Mouse (Mus musculus) CH12.LX (cell line): Measurements from ENCODE around the gene Nmt2. TPM values are rescaled to one million over a fixed set of nuclear protein-coding genes. Genes with fewer than 3 reads are reported as not detected.

Source experiments
- DNase-seq: peaks from one replicate; pipeline ENCODE4 v3.0.0-alpha.2; 2013; ENCODE audit errors: extremely low read depth
- H3K27ac ChIP-seq: 2 replicates; pipeline ENCODE4 v1.5.1; 2012; ENCODE audit warnings: low read depth, mild to moderate bottlenecking, control low read depth, moderate library complexity; ENCODE audit not compliant: insufficient read depth
- H3K27me3 ChIP-seq: replicated peaks from 2 replicates; pipeline ENCODE3; 2012; ENCODE audit warnings: inconsistent platforms
- H3K36me3 ChIP-seq, 2 experiments: replicated peaks in 1 of 2; 2 replicates each; pipeline versions ENCODE3 to v1.6.1; 2012; ENCODE audit warnings: inconsistent platforms in 1 of 2, low read length in 1 of 2, mild to moderate bottlenecking in 1 of 2, mixed read lengths in 1 of 2, moderate library complexity in 1 of 2; ENCODE audit not compliant: control insufficient read depth in 1 of 2, insufficient read depth in 1 of 2
- H3K4me1 ChIP-seq, 2 experiments: 2 replicates each; pipeline ENCODE4 v1.6.1; 2012; ENCODE audit warnings: inconsistent platforms in 1 of 2, moderate library complexity in 1 of 2; ENCODE audit not compliant: insufficient read depth in 2 of 2, control insufficient read depth in 1 of 2
- H3K4me2 ChIP-seq: 2 replicates; pipeline ENCODE4 v1.6.1; 2012; ENCODE audit warnings: low read depth, mild to moderate bottlenecking, control low read depth; ENCODE audit not compliant: poor library complexity, insufficient read depth, severe bottlenecking
- H3K4me3 ChIP-seq, 3 experiments: fragments of 150-350 bp in 1 of 3; sonication (generic) in 1 of 3; replicated peaks in 1 of 3; 2 replicates each; pipeline versions ENCODE3 to v1.5.1; 2011 to 2012; ENCODE audit warnings: low read depth in 2 of 3, low read length in 2 of 3, mild to moderate bottlenecking in 2 of 3, moderate library complexity in 2 of 3, control low read depth in 1 of 3, improper control_type of control experiment in 1 of 3, inconsistent platforms in 1 of 3, mixed read lengths in 1 of 3; ENCODE audit not compliant: poor library complexity in 1 of 3
- H3K79me2 ChIP-seq: replicated peaks from 2 replicates; pipeline ENCODE4 v1.6.1; 2012; ENCODE audit warnings: mild to moderate bottlenecking, moderate library complexity; ENCODE audit not compliant: control insufficient read depth, poor library complexity, insufficient read depth, severe bottlenecking; ENCODE audit errors: extremely low read depth
- H3K9ac ChIP-seq: 2 replicates; pipeline ENCODE4 v1.6.1; 2012; ENCODE audit warnings: low read depth, mild to moderate bottlenecking, control low read depth, moderate library complexity; ENCODE audit not compliant: insufficient read depth
- H3K9me3 ChIP-seq: replicated peaks from 2 replicates; pipeline ENCODE3; 2012; ENCODE audit warnings: low read length, inconsistent platforms, mixed read lengths
- BHLHE40 ChIP-seq: IDR thresholded peaks from 2 replicates; pipeline ENCODE4 v1.6.1; 2011; ENCODE audit warnings: mild to moderate bottlenecking, low read depth, low read length, improper control_type of control experiment
- CHD1 ChIP-seq: IDR thresholded peaks from 2 replicates; pipeline ENCODE4 v1.6.1; 2012; ENCODE audit warnings: low read depth, low read length, improper control_type of control experiment, inconsistent platforms
- CHD2 ChIP-seq: IDR thresholded peaks from 2 replicates; pipeline ENCODE4 v1.6.1; 2011; ENCODE audit warnings: low read length, improper control_type of control experiment
- E2F4 ChIP-seq: IDR thresholded peaks from 2 replicates; pipeline ENCODE4 v1.6.1; 2011; ENCODE audit warnings: low read depth, low read length, improper control_type of control experiment; ENCODE audit not compliant: insufficient replicate concordance
- ELF1 ChIP-seq: IDR thresholded peaks from 2 replicates; pipeline ENCODE4 v1.6.1; 2014; ENCODE audit warnings: low read depth, mild to moderate bottlenecking, inconsistent platforms, low read length, improper control_type of control experiment
- EP300 ChIP-seq: IDR thresholded peaks from 2 replicates; pipeline ENCODE4 v1.6.1; 2011; ENCODE audit warnings: low read length, improper control_type of control experiment
- ETS1 ChIP-seq: conservative IDR thresholded peaks from 2 replicates; pipeline ENCODE4 v1.6.1; 2012; ENCODE audit warnings: low read depth, mild to moderate bottlenecking, inconsistent platforms, low read length, improper control_type of control experiment, moderate library complexity
- HCFC1 ChIP-seq: IDR thresholded peaks from 2 replicates; pipeline ENCODE4 v1.6.1; 2012; ENCODE audit warnings: low read depth, mild to moderate bottlenecking, inconsistent platforms, low read length, improper control_type of control experiment
- IRF4 ChIP-seq: IDR thresholded peaks from 2 replicates; pipeline ENCODE4 v1.6.1; 2014; ENCODE audit warnings: low read depth, mild to moderate bottlenecking, inconsistent platforms, low read length, improper control_type of control experiment
- JUND ChIP-seq: conservative IDR thresholded peaks from 2 replicates; pipeline ENCODE4 v1.6.1; 2011; ENCODE audit warnings: low read depth, low read length, improper control_type of control experiment
- KAT2A ChIP-seq: IDR thresholded peaks from 2 replicates; pipeline ENCODE4 v1.6.1; 2012; ENCODE audit warnings: low read length, improper control_type of control experiment, inconsistent platforms; ENCODE audit not compliant: insufficient replicate concordance
- MAX ChIP-seq: IDR thresholded peaks from 2 replicates; pipeline ENCODE4 v1.6.1; 2011; ENCODE audit warnings: low read length, improper control_type of control experiment
- MEF2A ChIP-seq: IDR thresholded peaks from 2 replicates; pipeline ENCODE4 v1.6.1; 2014; ENCODE audit warnings: low read depth, mild to moderate bottlenecking, inconsistent platforms, low read length, improper control_type of control experiment, borderline replicate concordance
- MXI1 ChIP-seq: IDR thresholded peaks from 2 replicates; pipeline ENCODE4 v1.6.1; 2011; ENCODE audit warnings: mild to moderate bottlenecking, low read depth, low read length, improper control_type of control experiment
- MYC ChIP-seq: IDR thresholded peaks from 2 replicates; pipeline ENCODE4 v1.6.1; 2011; ENCODE audit warnings: low read depth, mild to moderate bottlenecking, improper control_type of control experiment, low read length
- NELFE ChIP-seq: IDR thresholded peaks from 2 replicates; pipeline ENCODE4 v1.6.1; 2011; ENCODE audit warnings: low read depth, low read length, improper control_type of control experiment
- NRF1 ChIP-seq: IDR thresholded peaks from 2 replicates; pipeline ENCODE4 v1.6.1; 2014; ENCODE audit warnings: low read depth, mild to moderate bottlenecking, inconsistent platforms, low read length, improper control_type of control experiment, moderate library complexity
- PAX5 ChIP-seq: IDR thresholded peaks from 2 replicates; pipeline ENCODE4 v1.6.1; 2012; ENCODE audit warnings: low read length, inconsistent platforms, mixed read lengths
- POLR2A ChIP-seq: IDR thresholded peaks from 2 replicates; pipeline ENCODE4 v1.6.1; 2011; ENCODE audit warnings: low read depth, mild to moderate bottlenecking, improper control_type of control experiment, low read length
- RCOR1 ChIP-seq: conservative IDR thresholded peaks from 2 replicates; pipeline ENCODE4 v1.6.1; 2012; ENCODE audit warnings: low read depth, mild to moderate bottlenecking, inconsistent platforms, low read length, improper control_type of control experiment
- SIN3A ChIP-seq: IDR thresholded peaks from 2 replicates; pipeline ENCODE4 v1.6.1; 2012; ENCODE audit warnings: low read length, improper control_type of control experiment, inconsistent platforms
- SMC3 ChIP-seq: IDR thresholded peaks from 2 replicates; pipeline ENCODE4 v1.6.1; 2011; ENCODE audit warnings: low read depth, low read length, improper control_type of control experiment
- TCF12 ChIP-seq: IDR thresholded peaks from 2 replicates; pipeline ENCODE4 v1.6.1; 2014; ENCODE audit warnings: low read depth, mild to moderate bottlenecking, inconsistent platforms, low read length, improper control_type of control experiment
- ZNF384 ChIP-seq: IDR thresholded peaks from 2 replicates; pipeline ENCODE4 v1.6.1; 2012; ENCODE audit warnings: low read depth, low read length, improper control_type of control experiment, inconsistent platforms
- dilution Hi-C: fragments of 300-500 bp; cut with MboI; formaldehyde crosslinking; loops from 2 replicates; pipeline ENCODE4 v1.14.3; 2020; ENCODE audit warnings: low sequenced_read_pairs; ENCODE audit not compliant: extremely low pct_unique_long_range_greater_than_20kb, extremely low pct_ligation_motif_present
- in situ Hi-C: fragments of 300-500 bp; cut with MboI; formaldehyde crosslinking; loops from 3 replicates; pipeline ENCODE4 v1.14.3; 2019; ENCODE audit warnings: low sequenced_read_pairs, low pct_ligation_motif_present, low pct_unique_long_range_greater_than_20kb, mixed read lengths
- polyA plus RNA-seq: library from polyadenylated mRNA; unstranded; fragments of >175 nt; gene quantifications from 2 replicates; pipeline ENCODE4 v1.2.1, GENCODE M21; 2012; ENCODE audit warnings: low read depth; ENCODE audit not compliant: insufficient read length
- total RNA-seq, 2 experiments: library from RNA; depleted of rRNA; stranded (reverse); fragments of 300-350 nt in 1 of 2; fragments of >200 nt in 1 of 2; gene quantifications; 2 replicates each; pipeline ENCODE4 v1.2.3; 2012 to 2014

Gene Nmt2
- total and polyA plus RNA-seq, 3 experiments = 10.0 to 15.9 (median 15.6) TPM

- H3K9me3 ChIP-seq = no peaks in the 10 kb centered on the region
- in situ Hi-C loops (no loop called here), dilution Hi-C loops (no loop called here)
- H3K4me2 ChIP-seq = peak overlapping the region; percentile 33
- H3K36me3 ChIP-seq = no peaks in the 10 kb centered on the region
- H3K4me1 ChIP-seq = peaks cover 0 to 17% of the 10 kb centered on the region in 2 experiments; a peak in 2 of 4 replicates
- H3K79me2 ChIP-seq = 0 out of 2 replicates have a peak, but pooled peaks cover 4% of the 10 kb centered on the region
- peak; percentile 43 for DNase-seq
- no peak overlapping the region for H3K27ac ChIP-seq
- no peaks in the 10 kb centered on the region for H3K27me3 ChIP-seq
- peak overlapping the region; percentile 79 for H3K9ac ChIP-seq
- no peak for TF ChIP-seq KAT2A
- TF ChIP-seq ELF1 = no peak
- no peak for TF ChIP-seq ZNF384
- TF ChIP-seq NELFE = no peak
- TF ChIP-seq SIN3A = peak; percentile 58; the same call in 1 of the 2 replicates
- TF ChIP-seq RCOR1 = no peak
- TF ChIP-seq TCF12 = 0 out of 2 replicates have a peak, but pooled peaks have one; percentile 13
- peak; percentile 16; the same call in 1 of the 2 replicates for TF ChIP-seq MXI1
- no peak for TF ChIP-seq MAX
- TF ChIP-seq SMC3 = no peak
- no peak for TF ChIP-seq EP300
- TF ChIP-seq IRF4 = no peak
- no peak for TF ChIP-seq JUND
- peak; percentile 69 for TF ChIP-seq BHLHE40
- no peak for TF ChIP-seq CHD1
- no peak for TF ChIP-seq HCFC1
- TF ChIP-seq MYC = no peak
- no peak for TF ChIP-seq NRF1
- TF ChIP-seq CHD2 = 0 out of 2 replicates have a peak, but pooled peaks have one; percentile 8
- TF ChIP-seq, all 38 proteins: peak for 5
- peak overlapping the region; percentile 60 to 88 (median 87) for H3K4me3 ChIP-seq
Measured at GRCm38 (mm10) chr2:3284473-3285180, 615 bp downstream of the Nmt2 start.

- peaks cover 0 to 17% of the 10 kb centered on the region in 2 experiments; a peak in 2 of 4 replicates for H3K4me1 ChIP-seq
- in situ Hi-C loops = no loop called here
- H3K4me3 ChIP-seq = peak overlapping the region; percentile 60 to 88 (median 87)
- 0 out of 2 replicates have a peak, but pooled peaks cover 4% of the 10 kb centered on the region for H3K79me2 ChIP-seq
- peak overlapping the region; percentile 33 for H3K4me2 ChIP-seq
- dilution Hi-C loops = no loop called here
- no peak overlapping the region for H3K27ac ChIP-seq
- H3K36me3 ChIP-seq = no peaks in the 10 kb centered on the region
- DNase-seq = no peak
- TF ChIP-seq E2F4 (no peak), POLR2A (no peak), MEF2A (no peak), NELFE (no peak), MYC (no peak), SMC3 (no peak), ELF1 (no peak), PAX5 (no peak), CHD1 (no peak), TCF12 (no peak), ETS1 (no peak)
- TF ChIP-seq, all 38 proteins: peak for 0
- Histone ChIP-seq H3K9me3 (no peaks in the 10 kb centered on the region), H3K27me3 (no peaks in the 10 kb centered on the region), H3K9ac (peak overlapping the region; percentile 79)
Measured at GRCm38 (mm10) chr2:3285181-3285530, 1.1 kb downstream of the Nmt2 start.
